ENCODE assay signal across 8 mouse cellular contexts in the genomic region with DNA sequence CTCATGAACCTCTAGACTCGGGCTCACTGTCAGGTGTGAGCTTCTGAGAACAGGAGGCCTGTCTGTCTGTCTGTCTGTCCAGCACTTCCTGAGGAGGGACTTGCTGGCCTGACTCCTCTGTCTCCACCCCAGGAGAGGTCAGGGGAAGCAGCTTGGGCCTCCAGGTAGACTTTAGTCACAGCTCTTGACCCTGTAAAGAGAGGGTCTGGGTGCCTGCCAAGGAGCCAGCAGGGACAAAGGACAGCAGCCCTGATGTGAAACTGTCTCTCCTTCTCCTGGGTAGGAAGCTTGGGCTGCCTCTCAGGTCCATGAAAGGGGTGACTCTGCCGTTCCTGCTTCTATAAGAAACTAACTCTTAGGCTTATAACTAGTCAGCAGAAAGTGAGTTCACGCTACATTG.
A peak's percentile ranks its signal among the peaks of the same experiment; 100 is the strongest.
DNase-seq lines count a peak whose midpoint lies in the region; ATAC-seq and TF ChIP-seq lines count a peak whose summit lies in the region.

No protein-coding gene starts in this region.

- 61% methylated on average over 3 of the region's 3 CpGs for WGBS in neural tube, embryonic 12.5 days
- WGBS in forebrain, embryonic 13.5 days, result 69% methylated on average over 3 of the region's 3 CpGs
- WGBS in kidney, postnatal 0 days, result 37% methylated on average over 3 of the region's 3 CpGs

- H3K27me3 ChIP-seq in neural tube, embryonic 12.5 days (replicated peaks), result no peaks in the 10 kb centered on the region
- H3K27me3 ChIP-seq in forebrain, embryonic 13.5 days, result no peaks in the 10 kb centered on the region
- H3K27me3 ChIP-seq in kidney, postnatal 0 days (ENCODE audit: insufficient read depth, low read length), result no peaks in the 10 kb centered on the region

- H3K4me2 ChIP-seq in neural tube, embryonic 12.5 days (replicated peaks), result peak overlapping the region; percentile 16
- H3K4me2 ChIP-seq in forebrain, embryonic 13.5 days, result no peak overlapping the region
- H3K4me2 ChIP-seq in kidney, postnatal 0 days (ENCODE audit: low read length), result no peak overlapping the region

- H3K27ac ChIP-seq in neural tube, embryonic 12.5 days, result 0 out of 2 replicates have a peak overlapping the region, but pooled peaks have one; percentile 42
- H3K27ac ChIP-seq in forebrain, embryonic 13.5 days, result peak overlapping the region; percentile 66
- peak overlapping the region; percentile 32 for H3K27ac ChIP-seq in kidney, postnatal 0 days

- H3K4me1 ChIP-seq in neural tube, embryonic 12.5 days, result peaks cover 37% of the 10 kb centered on the region
- peaks cover 59% of the 10 kb centered on the region for H3K4me1 ChIP-seq in forebrain, embryonic 13.5 days
- peaks cover 22% of the 10 kb centered on the region; the same call in 1 of the 2 replicates for H3K4me1 ChIP-seq in kidney, postnatal 0 days (replicated peaks; ENCODE audit: insufficient read depth, low read length)

- H3K9me3 ChIP-seq in neural tube, embryonic 12.5 days, result no peaks in the 10 kb centered on the region
- H3K9me3 ChIP-seq in forebrain, embryonic 13.5 days (replicated peaks), result no peaks in the 10 kb centered on the region
- no peaks in the 10 kb centered on the region for H3K9me3 ChIP-seq in kidney, postnatal 0 days (replicated peaks; ENCODE audit: low read length)

- no peak for TF ChIP-seq CTCF in kidney, postnatal 0 days (IDR thresholded peaks at IDR 0.05; ENCODE audit: low read depth)

- no peak for DNase-seq in neural tube, embryonic 10.5 days (ENCODE audit: extremely low spot score, low spot score)
- no peak for DNase-seq in kidney, postnatal 0 days (ENCODE audit: low spot score)
- peak; percentile 20 for DNase-seq in skeletal muscle tissue, adult 2 months (ENCODE audit: low read depth, low spot score)
- no peak for DNase-seq in left cerebral cortex, adult 11 months (ENCODE audit: low spot score)
- no peak for DNase-seq in frontal cortex, adult 2 months (ENCODE audit: extremely low spot score in 1 of 2, low spot score in 1 of 2)
- no peak for DNase-seq in right cerebral cortex, adult 18-20 months

- H3K36me3 ChIP-seq in neural tube, embryonic 12.5 days, result no peaks in the 10 kb centered on the region
- no peaks in the 10 kb centered on the region for H3K36me3 ChIP-seq in forebrain, embryonic 13.5 days (ENCODE audit: poor library complexity, severe bottlenecking)
- H3K36me3 ChIP-seq in kidney, postnatal 0 days (ENCODE audit: insufficient read depth, low read length), result no peaks in the 10 kb centered on the region

- H3K9ac ChIP-seq in neural tube, embryonic 12.5 days, result no peak overlapping the region
- no peak overlapping the region for H3K9ac ChIP-seq in forebrain, embryonic 13.5 days
- H3K9ac ChIP-seq in kidney, postnatal 0 days (ENCODE audit: low read depth, low read length), result 0 out of 2 replicates have a peak overlapping the region, but pooled peaks have one; percentile 18

- no peak overlapping the region for H3K4me3 ChIP-seq in neural tube, embryonic 12.5 days
- no peak overlapping the region for H3K4me3 ChIP-seq in forebrain, embryonic 13.5 days
- no peak overlapping the region for H3K4me3 ChIP-seq in kidney, postnatal 0 days (replicated peaks; ENCODE audit: low read depth, low read length)

- no peak for ATAC-seq in neural tube, embryonic 12.5 days (ENCODE audit: low FRiP score, low read depth)
- no peak for ATAC-seq in forebrain, embryonic 13.5 days
- no peak for ATAC-seq in kidney, postnatal 0 days (replicated peaks; ENCODE audit: low FRiP score, low read depth)
